Mouse (Mus musculus) C2C12 (cell line): ENCODE results near the gene Cryaa. TPM values are rescaled to one million over a fixed set of nuclear protein-coding genes. Genes with fewer than 3 reads are reported as not detected.

Experiments used
- H3K27me3 ChIP-seq: one replicate; pipeline ENCODE4 v1.6.1; 2011; ENCODE audit not compliant: control insufficient read depth, insufficient read depth, insufficient read length
- H3K36me3 ChIP-seq: one replicate; pipeline ENCODE4 v1.6.1; 2011; ENCODE audit not compliant: control insufficient read depth, insufficient read depth
- H3K4me3 ChIP-seq: one replicate; pipeline ENCODE4 v1.5.1; 2011; ENCODE audit warnings: mild to moderate bottlenecking, control low read depth; ENCODE audit not compliant: poor library complexity, insufficient read depth, severe bottlenecking
- H3K79me2 ChIP-seq: one replicate; pipeline ENCODE4 v1.6.1; 2011; ENCODE audit not compliant: control insufficient read depth, insufficient read depth
- H3K79me3 ChIP-seq: one replicate; pipeline ENCODE4 v1.6.1; 2011; ENCODE audit warnings: low read depth, control low read depth
- H3ac ChIP-seq: one replicate; pipeline ENCODE3; 2011; ENCODE audit warnings: low read depth; ENCODE audit not compliant: control insufficient read depth, insufficient read length
- CEBPB ChIP-seq: IDR thresholded peaks from one replicate; pipeline ENCODE4 v1.6.1; 2011; ENCODE audit warnings: low read depth, mild to moderate bottlenecking, control low read depth, moderate library complexity
- CTCF ChIP-seq: IDR thresholded peaks from one replicate; pipeline ENCODE4 v1.5.1; 2011; ENCODE audit not compliant: control insufficient read depth, insufficient read depth, insufficient read length
- FOSL1 ChIP-seq: IDR thresholded peaks from one replicate; pipeline ENCODE4 v1.8.0; 2011; ENCODE audit warnings: mild to moderate bottlenecking, low read length; ENCODE audit not compliant: poor library complexity, insufficient read depth, severe bottlenecking
- MAX ChIP-seq: IDR thresholded peaks from one replicate; pipeline ENCODE4 v1.6.1; 2011; ENCODE audit warnings: mild to moderate bottlenecking, control low read depth
- MYOD1 ChIP-seq: IDR thresholded peaks from one replicate; pipeline ENCODE4 v1.6.1; 2011; ENCODE audit warnings: low read depth; ENCODE audit not compliant: control insufficient read depth, insufficient read length
- MYOG ChIP-seq: IDR thresholded peaks from one replicate; pipeline ENCODE4 v1.6.1; 2011; ENCODE audit not compliant: control insufficient read depth, insufficient read length; ENCODE audit errors: extremely low read depth
- USF1 ChIP-seq: IDR thresholded peaks from one replicate; pipeline ENCODE4 v1.6.1; 2011; ENCODE audit warnings: low read depth, mild to moderate bottlenecking, control low read depth, moderate library complexity
- polyA plus RNA-seq: library from polyadenylated mRNA; unstranded; fragments of >200 nt; fragmentation: generic; extraction: Trizol; gene quantifications from one replicate; pipeline ENCODE4 v1.2.1, GENCODE M21; 2012; ENCODE audit warnings: missing spikeins

Cryaa gene
- polyA plus RNA-seq, 1 experiment: not detected

- no peak overlapping the region for H3ac ChIP-seq
- no peak overlapping the region for H3K4me3 ChIP-seq
- no peaks in the 10 kb centered on the region for H3K79me2 ChIP-seq
- H3K36me3 ChIP-seq: no peaks in the 10 kb centered on the region
- H3K27me3 ChIP-seq: peaks cover 21% of the 10 kb centered on the region
- TF ChIP-seq FOSL1 (no peak), CTCF (no peak), USF1 (no peak), MYOD1 (no peak), CEBPB (no peak), MYOG (no peak), MAX (no peak)
- H3K79me3 ChIP-seq: no peaks in the 10 kb centered on the region
Observed at GRCm38 (mm10) chr17:31709121-31709741, 31.6 kb downstream of the Cryaa start.

GRCm38 (mm10) chr17:31710455-31710854, 32.8 kb downstream of the Cryaa start:
- no peak overlapping the region for H3K4me3 ChIP-seq
- H3ac ChIP-seq: no peak overlapping the region
- H3K27me3 ChIP-seq: peaks cover 20% of the 10 kb centered on the region
- TF ChIP-seq CTCF (no peak), USF1 (no peak), MAX (no peak), MYOG (no peak), CEBPB (no peak), MYOD1 (no peak), FOSL1 (no peak)
- H3K79me3 ChIP-seq: no peaks in the 10 kb centered on the region
- no peaks in the 10 kb centered on the region for H3K79me2 ChIP-seq
- no peaks in the 10 kb centered on the region for H3K36me3 ChIP-seq

GRCm38 (mm10) chr17:31713709-31714108, 36.1 kb downstream of the Cryaa start:
- TF ChIP-seq MYOD1 (no peak), CEBPB (no peak), USF1 (no peak), FOSL1 (no peak), MYOG (no peak), MAX (no peak)
- H3K27me3 ChIP-seq: peaks cover 7% of the 10 kb centered on the region
- H3ac ChIP-seq: no peak overlapping the region
- H3K79me2 ChIP-seq: no peaks in the 10 kb centered on the region
- H3K79me3 ChIP-seq: no peaks in the 10 kb centered on the region
- no peak overlapping the region for H3K4me3 ChIP-seq
- no peaks in the 10 kb centered on the region for H3K36me3 ChIP-seq

GRCm38 (mm10) chr17:31714125-31714524, 36.5 kb downstream of the Cryaa start:
- H3K79me3 ChIP-seq: no peaks in the 10 kb centered on the region
- TF ChIP-seq FOSL1 (no peak), CEBPB (no peak), CTCF (no peak), MAX (no peak), MYOG (no peak), MYOD1 (no peak), USF1 (no peak)

GRCm38 (mm10) chr17:31715006-31715405, 37.4 kb downstream of the Cryaa start:
- peaks cover 7% of the 10 kb centered on the region for H3K27me3 ChIP-seq
- no peak overlapping the region for H3ac ChIP-seq
- H3K4me3 ChIP-seq: no peak overlapping the region
- H3K79me3 ChIP-seq: no peaks in the 10 kb centered on the region
- no peaks in the 10 kb centered on the region for H3K79me2 ChIP-seq
- no peaks in the 10 kb centered on the region for H3K36me3 ChIP-seq
- TF ChIP-seq MYOG (no peak), CTCF (no peak), USF1 (no peak), MYOD1 (no peak), FOSL1 (no peak), MAX (no peak), CEBPB (no peak)

More at GRCm38 (mm10) chr17:31714125-31714524, 36.5 kb downstream of the Cryaa start:
- H3K27me3 ChIP-seq: peaks cover 7% of the 10 kb centered on the region
- H3K79me2 ChIP-seq: no peaks in the 10 kb centered on the region
- H3K36me3 ChIP-seq: no peaks in the 10 kb centered on the region
- no peak overlapping the region for H3K4me3 ChIP-seq
- H3ac ChIP-seq: no peak overlapping the region

- no peak for TF ChIP-seq MYOG
- no peak for TF ChIP-seq FOSL1
- no peak for TF ChIP-seq USF1
- TF ChIP-seq CEBPB: no peak
- no peak for TF ChIP-seq CTCF
- no peak for TF ChIP-seq MYOD1
- TF ChIP-seq MAX: no peak
- Histone ChIP-seq H3K36me3 (no peaks in the 10 kb centered on the region), H3ac (no peak overlapping the region), H3K4me3 (no peak overlapping the region), H3K79me2 (no peaks in the 10 kb centered on the region), H3K79me3 (no peaks in the 10 kb centered on the region), H3K27me3 (no peaks in the 10 kb centered on the region)
Observed at GRCm38 (mm10) chr17:31721637-31722036, 44.0 kb downstream of the Cryaa start.
